Mouse (Mus musculus) embryo, embryonic 10 days (tissue): ENCODE measurements around the gene Nfatc2.
A peak's percentile ranks its signal among the peaks of the same experiment; 100 is the strongest.

Experiments
- DNase-seq: peaks from one replicate; pipeline ENCODE4 v3.0.0-alpha.2; 2015; ENCODE audit warnings: low spot score

The Nfatc2 gene

DNA sequence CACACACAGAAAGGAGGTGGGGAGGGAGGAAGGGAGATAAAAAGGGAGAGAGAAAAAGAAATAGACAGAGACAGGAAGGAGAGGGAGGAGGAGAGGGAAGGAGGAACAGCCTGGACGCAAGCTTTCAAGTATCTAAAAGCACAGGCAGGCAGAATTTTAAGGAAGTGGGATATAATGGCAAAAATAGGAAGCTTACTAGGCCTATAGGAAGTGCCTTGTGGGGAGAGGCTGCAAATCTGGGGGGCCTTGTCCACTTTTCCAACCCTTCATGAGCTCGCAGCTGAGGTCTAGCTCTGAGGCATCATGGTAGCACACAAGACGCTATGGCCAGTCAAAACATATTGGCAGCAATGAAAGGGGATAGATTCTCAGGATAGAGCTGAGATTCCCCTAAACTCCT lies 22.3 kb downstream of the Nfatc2 start:
- no peak for DNase-seq

DNA sequence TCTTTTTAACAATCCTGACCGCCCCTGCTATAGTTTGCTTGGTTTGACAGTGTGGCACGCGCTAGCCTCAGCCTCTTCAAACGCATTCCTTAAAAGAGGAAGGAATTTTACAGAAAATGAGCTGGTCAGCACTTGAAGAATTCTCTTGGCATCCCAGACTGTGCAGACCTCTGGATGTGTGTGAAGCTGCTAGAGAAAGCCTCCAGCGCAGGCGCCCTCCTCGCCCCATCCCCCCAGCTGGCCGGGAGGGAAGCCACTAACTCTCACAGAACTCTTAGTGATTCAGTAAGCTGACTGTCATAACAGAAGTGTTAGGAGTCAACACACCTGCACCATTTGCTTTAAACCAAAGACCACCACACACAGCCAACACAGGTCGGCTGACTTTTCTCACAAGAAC lies 23.3 kb downstream of the Nfatc2 start:
- no peak for DNase-seq

- DNase-seq, result no peak
Measured at GRCm38 (mm10) chr2:168577381-168577780, 24.1 kb downstream of the Nfatc2 start.

DNA sequence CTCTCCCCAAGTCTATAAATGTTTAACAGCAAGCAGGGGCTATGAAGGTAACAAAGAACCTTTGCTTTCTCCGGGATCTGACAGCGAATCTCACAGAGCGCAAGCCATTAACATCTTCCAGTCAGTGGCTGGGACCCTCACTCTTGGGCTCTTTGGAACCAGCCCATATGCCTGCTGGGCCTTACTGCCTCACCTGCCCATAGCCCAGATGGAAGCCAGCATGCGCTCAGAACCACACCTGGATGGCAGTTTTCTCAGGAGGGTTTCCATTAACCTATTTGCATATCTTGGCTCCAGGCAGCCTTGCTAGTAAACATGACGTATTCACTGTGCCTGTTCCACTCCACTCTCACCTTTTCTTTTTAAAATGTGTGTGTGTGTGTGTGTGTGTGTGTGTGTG lies 25.6 kb downstream of the Nfatc2 start:
- DNase-seq, result no peak

DNA sequence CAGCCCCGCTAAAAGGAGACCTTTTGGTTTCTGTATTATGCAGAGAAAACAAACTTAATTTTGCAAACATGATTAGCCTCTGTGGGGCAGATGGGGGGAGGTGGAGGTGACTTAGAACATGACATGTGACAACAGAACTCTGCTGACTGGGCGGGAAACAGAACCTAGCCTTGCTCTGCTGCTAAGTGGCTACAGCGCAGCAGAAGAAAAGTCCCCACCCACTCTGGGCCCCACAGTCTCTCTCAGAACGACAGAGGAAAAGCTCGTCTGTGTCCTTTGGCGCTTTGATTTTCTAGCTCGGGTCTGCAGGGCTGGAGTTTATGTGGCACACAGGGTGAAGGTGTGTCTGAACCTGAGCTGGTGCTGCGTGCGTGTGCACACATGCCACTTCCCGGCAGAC lies 26.5 kb downstream of the Nfatc2 start:
- no peak for DNase-seq

DNA sequence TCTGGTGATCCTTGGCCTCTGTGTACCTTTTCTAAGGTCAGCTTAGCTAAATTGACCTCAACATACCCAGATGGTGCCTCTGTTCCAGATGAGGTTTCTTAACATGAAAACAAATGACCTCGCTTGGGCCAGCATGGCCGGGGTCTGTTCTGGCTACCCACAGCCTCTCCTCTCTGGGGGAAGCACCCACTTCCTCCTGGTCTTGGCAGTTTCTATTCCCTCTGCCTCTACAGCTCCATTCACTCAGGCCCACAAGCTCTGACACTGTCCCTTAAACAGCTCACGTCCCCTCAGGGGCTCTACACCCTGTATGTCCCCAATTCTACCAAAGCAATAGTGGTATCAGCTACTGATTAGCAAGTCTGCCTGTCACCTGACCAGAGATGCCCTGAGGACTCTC lies 27.6 kb downstream of the Nfatc2 start:
- no peak for DNase-seq

GRCm38 (mm10) chr2:168571241-168571640 lies 30.2 kb downstream of the Nfatc2 start:
- DNase-seq, result no peak

DNA sequence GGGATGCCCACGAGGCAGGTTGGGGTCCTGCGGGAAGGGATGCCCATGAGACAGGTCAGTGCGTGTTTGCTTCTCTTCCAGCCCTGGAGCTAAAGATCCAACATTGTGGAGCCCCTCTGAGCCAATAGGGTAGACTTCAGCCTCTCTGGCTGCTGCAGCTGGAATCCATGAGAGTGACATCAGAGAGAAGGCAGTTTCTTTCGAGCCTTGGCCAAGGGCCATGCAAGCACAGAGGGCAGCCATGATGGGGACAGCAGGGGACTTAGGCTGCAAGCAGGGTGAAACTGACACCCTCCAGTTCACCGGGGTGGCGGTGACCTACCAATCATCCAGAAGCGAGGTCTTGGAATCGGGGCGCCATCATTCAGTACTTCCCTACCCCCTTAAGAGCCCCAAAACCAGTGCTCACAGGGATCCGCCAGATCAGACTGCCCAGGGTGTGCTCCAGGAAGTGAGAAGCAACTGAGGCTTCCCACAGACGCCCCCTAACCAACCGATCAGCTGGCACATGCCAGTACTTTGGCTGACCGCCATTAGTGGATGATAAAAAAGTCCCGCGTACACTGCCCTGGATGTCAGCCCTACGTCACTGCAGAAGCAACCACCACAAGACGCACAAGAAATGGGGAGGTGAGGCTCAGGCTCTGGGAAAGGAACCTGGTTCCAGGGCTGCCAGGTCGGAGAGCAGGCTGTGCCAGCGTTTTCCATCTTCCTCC lies 35.8 kb downstream of the Nfatc2 start:
- DNase-seq, result no peak

DNA sequence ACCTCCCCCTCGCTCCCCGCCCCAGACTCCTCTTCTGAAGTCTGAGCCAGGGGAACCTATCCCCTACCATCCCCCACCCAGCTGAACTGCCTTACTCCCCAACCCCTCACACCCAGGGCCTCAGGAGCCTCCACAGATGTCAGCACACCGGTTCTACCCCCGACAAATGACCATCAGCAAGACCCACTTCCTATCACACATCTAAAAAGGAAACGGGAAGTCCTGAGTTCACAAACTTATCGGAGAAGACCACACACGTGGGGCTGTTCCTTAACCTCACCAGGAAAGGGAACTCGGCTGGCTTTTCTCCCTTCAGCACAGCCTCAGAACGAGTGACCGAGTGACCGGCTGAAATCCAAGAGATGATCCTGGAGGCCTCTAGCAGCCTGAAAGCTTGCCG lies 38.3 kb downstream of the Nfatc2 start:
- no peak for DNase-seq

- DNase-seq, result no peak
Measured at GRCm38 (mm10) chr2:168557035-168557434, 44.4 kb downstream of the Nfatc2 start.

- no peak for DNase-seq
Measured at GRCm38 (mm10) chr2:168555897-168556670, 45.4 kb downstream of the Nfatc2 start.

DNA sequence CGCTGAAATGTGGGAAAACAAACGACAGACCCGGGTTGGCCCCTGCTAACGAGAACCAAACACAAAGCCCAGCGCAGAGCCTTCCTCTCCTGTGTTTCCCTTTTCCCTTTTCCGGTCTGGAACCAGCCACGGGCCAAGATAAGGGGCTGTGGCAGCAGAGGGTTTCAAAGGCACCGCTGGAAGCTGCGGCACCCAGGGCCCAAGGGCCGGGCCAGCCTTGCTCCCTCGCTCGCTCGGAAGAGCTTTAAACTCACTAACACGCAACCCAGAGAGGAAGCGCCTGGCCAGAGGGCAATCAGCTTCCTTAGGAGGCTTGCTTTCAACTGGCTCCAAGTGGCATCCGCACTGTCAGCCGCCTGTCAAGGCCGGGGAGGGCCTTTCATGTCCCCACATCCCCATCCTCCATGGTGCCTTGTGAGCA lies 47.9 kb downstream of the Nfatc2 start:
- peak; percentile 57 for DNase-seq

DNA sequence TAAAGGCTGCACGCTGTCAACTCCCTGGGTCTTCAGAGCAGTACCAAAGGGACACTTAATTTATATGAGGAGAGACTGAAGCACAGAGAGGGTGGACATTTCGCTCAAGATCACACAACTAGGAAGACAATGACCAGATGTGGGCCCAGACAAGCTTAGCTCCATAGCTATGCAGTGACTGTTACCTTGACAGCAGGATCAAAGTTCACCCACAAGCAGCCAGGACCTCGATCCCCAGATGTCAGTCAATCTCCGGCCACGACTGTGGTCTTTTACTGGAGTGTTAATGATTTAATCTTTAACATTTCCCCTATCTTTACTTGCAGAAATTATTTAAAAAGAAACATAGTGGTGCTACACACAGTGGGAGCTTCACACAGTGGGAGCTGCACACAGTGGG lies 49.1 kb downstream of the Nfatc2 start:
- DNase-seq, result peak; percentile 49

GRCm38 (mm10) chr2:168551218-168551617 lies 50.2 kb downstream of the Nfatc2 start:
- no peak for DNase-seq

DNA sequence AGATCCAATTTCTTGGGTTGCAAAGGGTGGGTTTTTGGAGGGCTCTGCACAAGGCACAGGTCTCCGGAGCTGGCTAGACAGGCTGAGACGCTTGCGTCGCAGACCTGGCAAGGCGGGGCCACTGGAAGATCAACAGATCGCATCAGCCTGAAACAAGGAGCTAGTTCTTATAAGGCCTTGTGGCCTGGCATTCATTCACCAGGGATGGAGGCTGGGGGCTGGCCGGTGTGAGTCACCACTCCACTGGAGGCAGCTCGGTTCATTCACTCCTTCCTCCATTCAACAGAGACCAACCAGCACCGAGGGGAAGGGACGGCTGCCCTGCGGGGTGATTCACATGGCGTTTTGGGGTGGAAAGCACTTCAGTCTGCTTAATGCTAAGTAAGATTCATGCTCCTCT lies 52.1 kb downstream of the Nfatc2 start:
- no peak for DNase-seq

- no peak for DNase-seq
Measured at GRCm38 (mm10) chr2:168548008-168548407, 53.4 kb downstream of the Nfatc2 start.

DNA sequence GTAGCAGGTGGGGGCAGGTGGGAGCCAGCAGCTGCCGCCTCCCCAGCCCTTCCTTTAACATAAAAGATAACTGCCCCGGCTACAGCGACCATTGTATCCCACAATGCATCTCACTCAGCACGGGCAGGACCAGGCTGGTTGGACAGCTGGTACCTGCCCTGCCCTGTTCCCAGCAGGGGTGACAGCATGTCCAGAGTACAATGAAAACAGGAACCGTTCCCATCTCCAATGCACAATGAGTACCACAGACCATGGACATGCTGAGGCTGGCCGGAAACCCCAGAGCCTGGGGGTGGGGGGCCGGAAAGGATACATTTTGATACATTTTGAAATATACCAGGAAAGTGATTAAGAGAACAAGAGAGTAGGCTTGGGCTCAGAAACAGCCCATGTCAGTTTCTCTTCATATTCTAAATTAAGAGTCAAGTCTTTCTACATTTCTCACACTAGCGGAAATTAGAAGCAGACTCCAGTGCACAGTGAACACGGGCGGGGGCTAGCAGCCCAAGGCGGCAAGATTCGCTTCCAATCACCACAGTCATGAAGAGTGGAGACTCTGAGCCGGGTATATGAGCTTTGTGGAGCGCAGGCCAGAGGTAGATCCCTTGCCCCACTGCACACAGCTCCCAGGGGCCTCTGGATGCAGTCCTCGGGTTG lies 55.4 kb downstream of the Nfatc2 start:
- no peak for DNase-seq

- no peak for DNase-seq
Measured at GRCm38 (mm10) chr2:168544102-168544501, 57.4 kb downstream of the Nfatc2 start.

DNA sequence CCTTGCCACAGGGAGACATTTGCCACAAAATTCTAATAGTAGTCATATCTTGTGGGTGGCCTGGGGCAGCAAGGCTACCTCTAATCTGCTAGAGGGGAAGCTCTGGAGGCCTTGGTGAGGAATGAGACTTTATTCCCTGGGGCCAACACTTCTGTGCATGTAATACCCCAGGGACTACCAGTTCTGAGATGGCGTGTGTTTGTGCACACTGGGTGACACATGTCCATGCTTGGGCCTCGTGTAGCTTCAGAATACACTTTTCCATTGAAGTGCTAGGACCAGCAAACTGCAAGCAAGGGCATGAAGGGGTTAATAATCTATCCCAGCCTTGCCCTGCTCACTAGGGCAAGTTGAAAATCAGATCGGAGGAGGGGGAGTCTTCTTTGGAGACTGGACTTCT lies 58.4 kb downstream of the Nfatc2 start:
- DNase-seq, result no peak

- DNase-seq, result no peak
Measured at GRCm38 (mm10) chr2:168541223-168541622, 60.2 kb downstream of the Nfatc2 start.

DNA sequence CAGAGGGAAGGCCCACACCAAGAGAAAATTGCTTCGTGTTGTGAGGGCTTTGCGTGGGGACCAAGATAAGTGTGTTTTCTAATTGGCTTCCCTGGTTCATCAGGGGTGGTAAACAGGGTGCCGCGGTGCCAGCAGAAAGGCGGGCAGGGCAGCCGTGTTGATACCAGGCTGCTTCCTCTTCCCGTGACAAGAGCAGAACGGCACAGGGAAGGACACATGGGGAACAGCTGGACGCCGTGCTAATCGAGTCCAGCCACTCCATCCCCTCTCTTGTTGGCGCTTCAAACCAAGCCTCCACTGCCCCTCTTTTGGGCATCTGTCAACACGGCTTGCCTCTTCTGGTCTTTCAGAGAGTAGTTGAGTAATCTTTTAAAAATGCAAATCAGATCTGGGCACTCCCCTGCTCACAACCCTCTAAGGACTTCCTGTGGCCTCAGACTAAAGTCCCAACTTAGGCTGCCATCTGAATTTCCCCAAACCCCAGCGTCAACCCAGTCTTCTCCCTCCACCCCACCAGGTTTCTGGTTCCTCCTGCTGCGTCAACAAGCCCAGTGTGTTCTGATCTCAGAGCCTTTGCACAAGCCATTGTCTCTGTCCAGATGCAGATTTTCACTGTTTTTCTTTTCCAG lies 61.7 kb downstream of the Nfatc2 start:
- DNase-seq, result no peak

DNA sequence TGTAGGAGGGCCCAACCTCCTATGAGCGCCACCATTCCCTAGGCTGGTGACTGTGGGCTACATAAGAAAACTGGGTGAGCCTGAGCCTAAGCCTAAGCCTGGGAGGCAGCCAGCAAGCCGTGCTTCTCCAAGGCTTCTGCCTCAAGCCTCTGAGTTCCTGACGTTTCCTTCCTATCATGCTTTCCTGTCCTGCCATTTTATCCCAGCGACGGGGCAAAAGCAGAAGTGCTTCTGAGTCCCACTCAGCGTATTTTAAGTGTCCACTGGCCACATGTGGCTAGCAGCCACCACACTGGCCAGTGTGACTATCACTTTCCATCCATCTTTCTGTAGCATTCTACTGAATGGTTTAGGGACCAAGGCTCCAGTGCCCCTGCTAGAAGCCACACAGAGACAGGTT lies 62.4 kb downstream of the Nfatc2 start:
- DNase-seq, result no peak
